In genomic region chr11:32604663-32605062, GRCm38 (mm10) we compare ENCODE assay signal across 9 mouse cellular contexts. TPM values are rescaled to one million over a fixed set of nuclear protein-coding genes. Genes with fewer than 3 reads are reported as not detected.
DNase-seq lines count a peak whose midpoint lies in the region; ATAC-seq and TF ChIP-seq lines count a peak whose summit lies in the region.
"Had no signal": no experiment of that assay in that cellular context is flagged by ENCODE, and none has a peak within 500 bp of the region (broad histone marks: within the 10 kb centered on the region; RNA-seq: fewer than 3 reads in every experiment).

No protein-coding gene starts in this region.

- no peak overlapping the region for H3K4me2 ChIP-seq in forebrain, postnatal 0 days (ENCODE audit: low read depth)
- no peak overlapping the region for H3K4me2 ChIP-seq in kidney, embryonic 16.5 days (replicated peaks; ENCODE audit: low read depth, low read length)
- H3K4me2 ChIP-seq in intestine, embryonic 14.5 days (ENCODE audit: low read length) = no peak overlapping the region

- peaks cover 25% of the 10 kb centered on the region for H3K4me1 ChIP-seq in forebrain, embryonic 10.5 days
- no peaks in the 10 kb centered on the region for H3K4me1 ChIP-seq in forebrain, postnatal 0 days (ENCODE audit: insufficient read depth)
- peaks cover 17% of the 10 kb centered on the region for H3K4me1 ChIP-seq in kidney, embryonic 16.5 days (ENCODE audit: insufficient read depth, low read length)
- H3K4me1 ChIP-seq in brown adipose tissue, adult 24 weeks (ENCODE audit: control insufficient read depth, insufficient read depth, insufficient read length, low read length) = peaks cover 12% of the 10 kb centered on the region; the same call in 1 of the 2 replicates
- H3K4me1 ChIP-seq in intestine, embryonic 14.5 days (replicated peaks; ENCODE audit: control insufficient read depth, insufficient read depth, low read length) = peaks cover 21% of the 10 kb centered on the region

- TF ChIP-seq CTCF in forebrain, postnatal 0 days (IDR thresholded peaks at IDR 0.05; ENCODE audit: low read depth) = no peak

- ATAC-seq in forebrain, postnatal 0 days = no peak
- ATAC-seq in kidney, embryonic 16.5 days (ENCODE audit: low FRiP score, low TSS enrichment) = no peak
- no peak for ATAC-seq in intestine, embryonic 14.5 days (replicated peaks; ENCODE audit: low FRiP score, low TSS enrichment, low read depth)

- no peak for DNase-seq in forebrain, embryonic 10.5 days (ENCODE audit: extremely low spot score, low spot score)
- DNase-seq in forebrain, postnatal 0 days = no peak
- DNase-seq in kidney, adult 11 months = no peak
- no peak for DNase-seq in intestine, embryonic 14.5 days (ENCODE audit: low spot score)
- no peak for DNase-seq in embryo, embryonic 10.5 days (ENCODE audit: low spot score)
- no peak for DNase-seq in left cerebral cortex, postnatal 10 days (ENCODE audit: extremely low spot score in 1 of 2, low spot score in 2 of 2)
- DNase-seq: thymus, postnatal 14 days had no signal

- H3K36me3 ChIP-seq in forebrain, embryonic 10.5 days (replicated peaks) = no peaks in the 10 kb centered on the region; the same call in 1 of the 2 replicates
- H3K36me3 ChIP-seq in forebrain, postnatal 0 days (ENCODE audit: insufficient read depth) = no peaks in the 10 kb centered on the region
- H3K36me3 ChIP-seq in kidney, embryonic 16.5 days (ENCODE audit: insufficient read depth, low read length) = no peaks in the 10 kb centered on the region
- no peaks in the 10 kb centered on the region for H3K36me3 ChIP-seq in intestine, embryonic 14.5 days (ENCODE audit: control insufficient read depth, insufficient read depth, low read length)

- no peaks in the 10 kb centered on the region for H3K9me3 ChIP-seq in forebrain, embryonic 10.5 days
- no peaks in the 10 kb centered on the region for H3K9me3 ChIP-seq in forebrain, postnatal 0 days (ENCODE audit: low read length)
- no peaks in the 10 kb centered on the region for H3K9me3 ChIP-seq in kidney, embryonic 16.5 days (ENCODE audit: low read length)
- H3K9me3 ChIP-seq in intestine, embryonic 14.5 days (ENCODE audit: control insufficient read depth, low read length) = no peaks in the 10 kb centered on the region

- WGBS in forebrain, embryonic 10.5 days = 75% methylated on average over 4 of the region's 4 CpGs
- WGBS in forebrain, postnatal 0 days = 37% methylated on average over 4 of the region's 4 CpGs
- WGBS in kidney, embryonic 16.5 days = 39% methylated on average over 4 of the region's 4 CpGs
- 42% methylated on average over 4 of the region's 4 CpGs for WGBS in intestine, embryonic 14.5 days

- H3K27ac ChIP-seq in forebrain, embryonic 10.5 days = peak overlapping the region; percentile 62; the same call in 1 of the 2 replicates
- H3K27ac ChIP-seq in forebrain, postnatal 0 days (ENCODE audit: low read depth, low read length) = no peak overlapping the region
- peak overlapping the region; percentile 57; the same call in 1 of the 2 replicates for H3K27ac ChIP-seq in kidney, embryonic 16.5 days (ENCODE audit: low read length)
- peak overlapping the region; percentile 69 for H3K27ac ChIP-seq in brown adipose tissue, adult 24 weeks (replicated peaks; ENCODE audit: low read depth, low read length)
- peak overlapping the region; percentile 76 for H3K27ac ChIP-seq in intestine, embryonic 14.5 days (ENCODE audit: low read depth)

- intact Hi-C loops in left cerebral cortex, postnatal 10 days (cut with DNase I) = no loop called here

- no peak overlapping the region for H3K9ac ChIP-seq in forebrain, postnatal 0 days
- H3K9ac ChIP-seq in kidney, embryonic 16.5 days (replicated peaks; ENCODE audit: low read length) = no peak overlapping the region
- H3K9ac ChIP-seq in intestine, embryonic 14.5 days (ENCODE audit: low read length) = no peak overlapping the region

- no peak overlapping the region for H3K4me3 ChIP-seq in forebrain, embryonic 10.5 days
- H3K4me3 ChIP-seq in forebrain, postnatal 0 days (ENCODE audit: low read depth, low read length) = no peak overlapping the region
- H3K4me3 ChIP-seq in kidney, embryonic 16.5 days (ENCODE audit: low read length) = no peak overlapping the region
- no peak overlapping the region for H3K4me3 ChIP-seq in brown adipose tissue, adult 24 weeks (ENCODE audit: insufficient read depth, low read depth, low read length)
- no peak overlapping the region for H3K4me3 ChIP-seq in intestine, embryonic 14.5 days (ENCODE audit: low read depth, low read length)

- no peaks in the 10 kb centered on the region for H3K27me3 ChIP-seq in forebrain, embryonic 10.5 days (ENCODE audit: poor library complexity, severe bottlenecking)
- no peaks in the 10 kb centered on the region for H3K27me3 ChIP-seq in forebrain, postnatal 0 days (ENCODE audit: insufficient read depth, low read length)
- no peaks in the 10 kb centered on the region for H3K27me3 ChIP-seq in kidney, embryonic 16.5 days (ENCODE audit: insufficient read depth, low read length)
- H3K27me3 ChIP-seq in intestine, embryonic 14.5 days (replicated peaks; ENCODE audit: control insufficient read depth, insufficient read depth, low read length) = no peaks in the 10 kb centered on the region

RNA-seq across cellular contexts. Expression of gene Fbxw11, which starts 37.9 kb away (rescaled TPM):
- 87.0 and 90.8 TPM in 2 replicates for polyA plus RNA-seq in forebrain, embryonic 10.5 days (2016; fragmentation: Nextera tagmentation; extraction: Ambion mirVana)
- total RNA-seq in forebrain, postnatal 0 days (2014; rRNA removed) = 147 and 161 TPM in 2 replicates
- 85.9 and 110 TPM in 2 replicates for polyA plus RNA-seq in forebrain, postnatal 0 days (2015; fragmentation: Nextera tagmentation; extraction: Ambion mirVana)
- 91.3 and 95.2 TPM in 2 replicates for polyA plus RNA-seq in kidney, embryonic 16.5 days (2015; fragmentation: Nextera tagmentation; extraction: Ambion mirVana)
- polyA plus RNA-seq in brown adipose tissue, adult 24 weeks (2012; ENCODE audit: insufficient read depth, insufficient read length, missing spikeins) = 26.5 and 27.8 TPM in 2 replicates
- 69.2 and 72.1 TPM in 2 replicates for polyA plus RNA-seq in intestine, embryonic 14.5 days (2014; fragmentation: Nextera tagmentation; extraction: Ambion mirVana)
- 100 to 1,000 TPM; 116 to 119 TPM for total RNA-seq in left cerebral cortex, postnatal 10 days (2021)
